Mouse (Mus musculus) neural tube, embryonic 15.5 days (tissue): ENCODE results near the gene Prr29. TPM values are rescaled to one million over a fixed set of nuclear protein-coding genes. Genes with fewer than 3 reads are reported as not detected.

Source experiments
- ATAC-seq: fragments of 200-750 bp; cut with Nextera tagmentation; 2 replicates; pipeline ENCODE4 v1.8.0; 2017; ENCODE audit warnings: mild to moderate bottlenecking, moderate TSS enrichment, moderate library complexity; ENCODE audit not compliant: low FRiP score
- H3K27ac ChIP-seq: fragments of 300-500 bp; sonication (generic); replicated peaks from 2 replicates; pipeline ENCODE4 v1.5.1; 2015; ENCODE audit warnings: mild to moderate bottlenecking, inconsistent platforms
- H3K27me3 ChIP-seq: fragments of 300-500 bp; sonication (generic); replicated peaks from 2 replicates; pipeline ENCODE4 v1.6.1; 2015; ENCODE audit warnings: inconsistent platforms
- H3K36me3 ChIP-seq: fragments of 300-500 bp; sonication (generic); 2 replicates; pipeline ENCODE4 v1.6.1; 2015; ENCODE audit warnings: inconsistent platforms
- H3K4me1 ChIP-seq: fragments of 300-500 bp; sonication (generic); 2 replicates; pipeline ENCODE4 v1.6.1; 2015; ENCODE audit warnings: inconsistent platforms
- H3K4me2 ChIP-seq: fragments of 300-500 bp; sonication (generic); 2 replicates; pipeline ENCODE4 v1.6.1; 2015; ENCODE audit warnings: inconsistent platforms, mild to moderate bottlenecking, moderate library complexity
- H3K4me3 ChIP-seq: fragments of 300-500 bp; sonication (generic); replicated peaks from 2 replicates; pipeline ENCODE4 v1.5.1; 2015; ENCODE audit warnings: mild to moderate bottlenecking, inconsistent platforms
- H3K9ac ChIP-seq: fragments of 300-500 bp; sonication (generic); replicated peaks from 2 replicates; pipeline ENCODE4 v1.6.1; 2015; ENCODE audit warnings: mild to moderate bottlenecking, inconsistent platforms
- H3K9me3 ChIP-seq: fragments of 300-500 bp; sonication (generic); replicated peaks from 2 replicates; pipeline ENCODE4 v1.6.1; 2016; ENCODE audit warnings: inconsistent platforms
- WGBS: fragments of 180-500 bp; shearing (Covaris S2); methylation state at CpG from one replicate; pipeline ENCODE4 v1.1.7; 2015; ENCODE audit warnings: mixed read lengths; 5-methylcytosine and 5-hydroxymethylcytosine counted together
- polyA plus RNA-seq: library from polyadenylated mRNA; unstranded; fragments of >200 nt; fragmentation: Nextera tagmentation; extraction: Ambion mirVana; gene quantifications from 2 replicates; pipeline ENCODE4 v1.2.1, GENCODE M21; 2015

The Prr29 gene
- polyA plus RNA-seq, 1 experiment from 2014 or later = 0.23 TPM

DNA sequence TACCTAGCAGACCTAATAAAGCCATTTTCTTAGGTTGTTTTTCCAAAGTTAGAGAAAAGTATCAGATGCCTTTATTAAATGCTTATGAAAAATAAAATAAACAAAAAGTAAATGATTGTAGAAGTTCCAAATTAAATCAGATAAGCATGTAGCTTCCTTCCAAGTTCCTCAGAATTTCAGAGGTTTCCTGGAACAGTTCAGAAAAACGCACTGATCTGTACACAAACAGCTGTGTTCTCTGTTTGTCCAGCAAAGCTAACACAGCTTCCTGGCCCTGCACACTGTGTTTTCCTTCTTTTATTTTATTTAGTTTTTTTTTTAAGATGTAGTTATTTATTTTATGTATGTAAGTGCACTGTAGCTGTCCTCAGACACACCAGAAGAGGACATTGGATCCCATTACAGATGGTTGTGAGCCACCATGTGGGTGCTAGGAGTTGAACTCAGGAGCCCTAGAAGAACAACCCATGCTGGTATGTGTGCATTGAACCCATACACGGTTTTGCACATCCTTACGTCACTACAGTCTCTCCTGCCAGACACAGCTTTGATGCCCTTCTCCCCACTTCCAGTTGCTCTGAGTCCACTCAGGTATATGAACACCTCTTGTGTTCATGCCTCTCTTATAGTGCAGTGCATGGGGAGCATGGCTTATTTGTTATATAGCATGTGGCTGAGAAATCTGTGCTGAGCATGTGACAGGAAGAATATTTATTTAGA lies 47.5 kb downstream of the Prr29 start:
- no peak overlapping the region for H3K4me2 ChIP-seq
- H3K27ac ChIP-seq = no peak overlapping the region
- peaks cover 33% of the 10 kb centered on the region for H3K36me3 ChIP-seq
- H3K9me3 ChIP-seq = no peaks in the 10 kb centered on the region
- no peak overlapping the region for H3K9ac ChIP-seq
- WGBS = 90% methylated on average over 3 of the region's 3 CpGs
- no peaks in the 10 kb centered on the region for H3K4me1 ChIP-seq
- H3K4me3 ChIP-seq = no peak overlapping the region
- no peaks in the 10 kb centered on the region for H3K27me3 ChIP-seq
- ATAC-seq = no peak

DNA sequence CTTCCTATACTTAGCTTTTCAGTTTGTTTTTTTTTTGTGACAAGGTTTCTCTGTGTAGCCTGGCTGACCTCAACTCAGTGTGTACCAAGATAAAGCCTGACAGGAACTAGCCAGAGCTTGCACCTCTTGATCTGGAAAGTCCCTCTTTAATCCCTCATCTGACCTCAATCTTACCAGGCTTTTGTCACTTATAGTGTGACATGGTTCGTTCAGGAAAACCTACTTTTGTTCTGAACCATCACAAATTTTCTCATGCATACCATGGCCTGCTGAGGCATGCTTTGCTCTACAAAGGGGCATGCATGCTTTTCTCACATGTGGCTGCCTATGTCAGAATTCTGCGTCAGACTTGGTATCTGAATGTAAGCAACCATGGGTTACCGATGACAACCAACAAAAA lies 51.1 kb downstream of the Prr29 start:
- H3K9me3 ChIP-seq = no peaks in the 10 kb centered on the region
- 76% methylated on average over 3 of the region's 3 CpGs for whole genome bisulfite sequencing
- no peak for ATAC-seq

DNA sequence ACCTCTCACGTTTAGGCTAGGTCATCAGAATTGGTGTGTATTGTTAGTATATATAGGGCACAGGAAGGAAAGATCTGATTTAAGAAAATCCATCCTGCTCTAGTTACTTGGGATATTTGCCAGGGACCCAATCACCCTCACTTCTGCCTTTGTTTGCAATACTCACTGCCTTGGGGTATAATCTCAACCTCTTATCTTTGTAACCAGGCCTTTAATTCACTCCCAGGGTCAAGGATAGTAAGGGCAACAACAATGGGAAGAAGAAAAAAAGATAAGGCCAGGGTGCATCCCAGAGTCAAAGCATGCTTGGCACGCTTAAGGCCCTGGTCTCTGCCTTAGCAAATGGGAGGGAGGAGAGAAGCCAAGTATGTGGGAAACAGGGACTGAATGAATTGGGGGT lies 52.6 kb downstream of the Prr29 start:
- H3K36me3 ChIP-seq = peaks cover 16% of the 10 kb centered on the region
- no peak overlapping the region for H3K4me2 ChIP-seq
- H3K27ac ChIP-seq = no peak overlapping the region
- H3K27me3 ChIP-seq = no peaks in the 10 kb centered on the region
- H3K9ac ChIP-seq = no peak overlapping the region
- WGBS = 89% methylated on average over 2 of the region's 2 CpGs
- no peak for ATAC-seq
- no peaks in the 10 kb centered on the region for H3K4me1 ChIP-seq
- no peaks in the 10 kb centered on the region for H3K9me3 ChIP-seq
- no peak overlapping the region for H3K4me3 ChIP-seq

More for the DNA sequence above, 51.1 kb downstream of the Prr29 start:
- H3K9ac ChIP-seq = no peak overlapping the region
- no peak overlapping the region for H3K4me3 ChIP-seq
- H3K4me2 ChIP-seq = no peak overlapping the region
- H3K27ac ChIP-seq = no peak overlapping the region
- H3K36me3 ChIP-seq = peaks cover 21% of the 10 kb centered on the region
- no peaks in the 10 kb centered on the region for H3K27me3 ChIP-seq
- H3K4me1 ChIP-seq = no peaks in the 10 kb centered on the region

DNA sequence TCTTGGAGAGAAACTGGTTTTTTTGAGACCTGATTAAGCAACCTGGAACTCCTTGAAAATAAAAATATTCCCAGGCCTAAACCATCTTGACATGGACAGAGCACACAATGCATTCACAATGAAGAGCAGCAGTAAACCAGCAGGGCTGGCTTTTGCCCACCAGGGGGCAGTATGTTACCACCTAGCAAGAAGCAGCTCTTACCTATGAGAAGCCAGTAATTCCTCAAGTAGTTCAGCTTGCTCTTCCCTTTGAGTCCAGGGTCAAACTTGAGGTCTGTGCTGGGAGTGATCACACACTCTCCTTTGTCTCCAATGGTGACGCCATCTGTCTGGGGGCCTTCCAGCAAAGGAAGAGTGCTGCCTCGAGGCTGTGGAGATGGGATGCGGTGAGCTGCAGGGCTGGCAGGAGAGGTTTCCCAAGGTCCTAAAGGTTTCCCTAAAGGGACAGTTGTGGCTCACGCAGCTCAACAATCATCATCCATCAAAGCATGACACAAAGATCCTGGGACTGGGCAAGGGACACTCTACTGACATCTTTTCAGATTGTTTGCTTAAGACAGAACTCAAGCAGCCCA lies 53.4 kb downstream of the Prr29 start:
- Histone ChIP-seq H3K4me2 (no peak overlapping the region), H3K27me3 (no peaks in the 10 kb centered on the region), H3K36me3 (peaks cover 11% of the 10 kb centered on the region), H3K27ac (no peak overlapping the region), H3K9ac (no peak overlapping the region), H3K4me3 (no peak overlapping the region), H3K4me1 (no peaks in the 10 kb centered on the region), H3K9me3 (no peaks in the 10 kb centered on the region)
- peak; percentile 70 for ATAC-seq
- WGBS = 45% methylated on average over 4 of the region's 4 CpGs

DNA sequence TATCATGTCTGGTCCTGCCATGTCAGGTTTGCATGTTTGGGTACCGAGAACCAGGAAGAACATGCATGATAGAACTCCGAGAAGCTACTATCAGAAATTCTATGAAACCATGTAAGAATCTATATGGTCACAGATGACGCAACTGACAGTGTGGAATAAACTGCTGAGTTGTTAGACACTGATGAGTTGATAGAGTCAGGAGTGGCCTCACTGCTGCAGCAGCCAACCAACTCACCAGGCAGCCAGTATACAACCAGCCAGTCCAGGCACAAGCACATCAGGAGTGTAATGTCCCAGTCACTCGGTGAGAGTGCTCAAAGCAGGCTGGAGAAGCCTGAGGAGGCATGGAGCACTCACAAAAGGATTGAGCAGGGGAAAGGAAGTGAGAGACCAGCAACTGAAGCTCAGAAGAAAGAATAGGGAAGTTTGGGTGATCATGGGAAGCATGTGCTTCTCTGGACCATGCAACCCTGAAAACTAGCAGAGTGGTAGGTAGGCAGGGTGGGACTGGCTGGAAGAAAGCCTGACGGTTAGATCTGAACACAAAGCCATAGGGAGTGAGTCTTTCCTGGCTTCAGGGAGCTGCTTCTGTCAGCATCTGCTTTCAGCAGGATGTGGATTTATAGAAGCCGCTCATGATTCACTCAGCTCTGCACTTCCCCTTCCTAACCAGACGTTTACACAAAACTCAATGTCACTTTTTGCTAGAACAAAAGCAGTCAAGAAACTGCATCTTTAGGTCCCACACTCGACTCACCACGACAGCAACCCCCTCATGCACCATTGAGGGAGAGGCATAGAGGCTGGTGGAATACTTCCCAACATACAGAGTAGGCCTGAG lies 54.2 kb downstream of the Prr29 start:
- no peaks in the 10 kb centered on the region for H3K27me3 ChIP-seq
- H3K4me2 ChIP-seq = no peak overlapping the region
- H3K27ac ChIP-seq = no peak overlapping the region
- no peak overlapping the region for H3K4me3 ChIP-seq
- H3K36me3 ChIP-seq = peaks cover 4% of the 10 kb centered on the region; the same call in 1 of the 2 replicates
- H3K4me1 ChIP-seq = no peaks in the 10 kb centered on the region
- no peaks in the 10 kb centered on the region for H3K9me3 ChIP-seq
- WGBS = 81% methylated on average over 9 of the region's 9 CpGs
- no peak overlapping the region for H3K9ac ChIP-seq
- no peak for ATAC-seq

DNA sequence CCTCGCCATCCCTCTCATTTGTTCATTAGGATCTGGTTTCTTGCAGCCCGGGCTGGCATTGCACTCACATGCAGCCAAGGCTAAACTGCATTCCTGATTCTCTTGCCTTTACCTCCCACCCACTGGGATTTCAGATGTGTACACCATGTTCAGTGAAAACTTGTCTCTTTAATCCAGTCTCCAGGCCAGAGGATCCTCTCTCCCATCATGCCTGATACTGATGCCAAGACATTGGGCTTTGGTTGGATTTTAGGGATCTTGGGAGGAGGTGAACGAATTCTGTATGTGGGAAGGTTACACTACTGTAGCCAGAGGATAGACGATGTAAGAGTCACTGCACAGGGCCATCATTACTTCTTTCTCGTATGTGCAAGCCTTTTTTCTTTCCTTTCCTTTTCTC lies 59.9 kb downstream of the Prr29 start:
- Histone ChIP-seq H3K27ac (no peak overlapping the region), H3K9ac (no peak overlapping the region), H3K36me3 (peaks cover 12% of the 10 kb centered on the region), H3K4me2 (no peak overlapping the region), H3K4me3 (no peak overlapping the region), H3K4me1 (no peaks in the 10 kb centered on the region), H3K27me3 (no peaks in the 10 kb centered on the region), H3K9me3 (no peaks in the 10 kb centered on the region)
- 97% methylated on average over 5 of the region's 5 CpGs for WGBS
- no peak for ATAC-seq

DNA sequence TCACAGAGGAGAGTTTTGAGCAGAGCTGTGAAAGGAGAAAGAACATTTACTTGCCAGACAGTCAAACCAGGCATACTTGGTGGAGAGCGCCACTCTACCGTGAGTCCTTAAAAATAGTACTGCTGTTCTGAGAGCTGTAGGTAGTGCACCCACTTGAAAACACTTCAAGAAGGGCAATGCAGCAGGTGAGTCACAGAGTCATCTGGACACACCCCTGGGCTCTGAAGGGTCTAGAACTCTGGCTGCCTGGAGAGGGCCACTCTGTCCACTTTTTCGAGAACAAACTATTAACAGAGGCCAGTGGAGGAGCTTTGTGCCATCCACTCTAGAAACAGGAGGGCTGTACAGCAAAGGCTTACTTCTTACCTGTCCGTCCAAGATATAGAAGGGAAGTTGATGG lies 61.2 kb downstream of the Prr29 start:
- no peak for ATAC-seq
- no peak overlapping the region for H3K4me3 ChIP-seq
- H3K9me3 ChIP-seq = no peaks in the 10 kb centered on the region
- H3K4me1 ChIP-seq = no peaks in the 10 kb centered on the region
- 98% methylated on average over 4 of the region's 4 CpGs for WGBS
- no peak overlapping the region for H3K9ac ChIP-seq
- H3K36me3 ChIP-seq = peaks cover 12% of the 10 kb centered on the region
- H3K4me2 ChIP-seq = no peak overlapping the region
- no peaks in the 10 kb centered on the region for H3K27me3 ChIP-seq
- H3K27ac ChIP-seq = no peak overlapping the region

Other genes with a start within 250 kb of the Prr29 start
- not detected in 2 replicates for gene Gm10840, start 204.6 kb upstream of the Prr29 start, polyA plus RNA-seq
- gene Limd2, start 204.6 kb upstream of the Prr29 start, polyA plus RNA-seq = 148 and 172 TPM in 2 replicates
- 29.2 and 30.7 TPM in 2 replicates for gene Strada, start 163.3 kb upstream of the Prr29 start, polyA plus RNA-seq
- gene Ccdc47, start 149.1 kb upstream of the Prr29 start, polyA plus RNA-seq = 96.2 and 98.3 TPM in 2 replicates
- gene Ddx42, start 148.5 kb upstream of the Prr29 start, polyA plus RNA-seq = 75.0 and 77.6 TPM in 2 replicates
- gene Ftsj3, start 109.4 kb upstream of the Prr29 start, polyA plus RNA-seq = 31.1 and 40.6 TPM in 2 replicates
- gene Psmc5, start 109.3 kb upstream of the Prr29 start, polyA plus RNA-seq = 328 and 329 TPM in 2 replicates
- 14.2 and 29.1 TPM in 2 replicates for gene Smarcd2, start 92.5 kb upstream of the Prr29 start, polyA plus RNA-seq
- gene Tcam1, start 88.8 kb upstream of the Prr29 start, polyA plus RNA-seq = 0.15 and 0.29 TPM in 2 replicates
- not detected in 2 replicates for gene Gh, start 63.6 kb upstream of the Prr29 start, polyA plus RNA-seq
- gene Cd79b, start 50.7 kb upstream of the Prr29 start, polyA plus RNA-seq = 0.92 and 3.9 TPM in 2 replicates
- gene Scn4a, start 12.2 kb upstream of the Prr29 start, polyA plus RNA-seq = 0.08 and 0.18 TPM in 2 replicates
- gene Icam2, start 22.6 kb downstream of the Prr29 start, polyA plus RNA-seq = 14.8 and 27.6 TPM in 2 replicates
- 4.1 and 6.5 TPM in 2 replicates for gene Ern1, start 122.4 kb downstream of the Prr29 start, polyA plus RNA-seq
- gene Tex2, start 248.0 kb downstream of the Prr29 start, polyA plus RNA-seq = 31.6 and 35.1 TPM in 2 replicates